Mouse (Mus musculus) gastrocnemius, postnatal 36 days (tissue): ENCODE results near the gene Slc4a5. TPM values are rescaled to one million over a fixed set of nuclear protein-coding genes. Genes with fewer than 3 reads are reported as not detected.

Source experiments
- DNase-seq, 2 experiments: peaks; one replicate each; pipeline ENCODE4 v3.0.0; 2022
- intact Hi-C: fragments of 180-260 bp; cut with DNase I; formaldehyde crosslinking; loops from one replicate; pipeline ENCODE4 v1.15.1; 2025
- total RNA-seq, 2 experiments: library from RNA; stranded (reverse); gene quantifications; 2 replicates each; pipeline ENCODE4 v1.2.3; 2021

The Slc4a5 gene
- total RNA-seq, 2 experiments from 2014 or later, result not detected

GRCm38 (mm10) chr6:83215002-83215666 is 4.5 kb upstream of the Slc4a5 start:
- intact Hi-C loops, result no loop called here
- peak in 1 of 2 experiments; percentile 46 for DNase-seq

- intact Hi-C loops, result no loop called here
- DNase-seq, result no peak
Observed at GRCm38 (mm10) chr6:83231486-83231885, 11.9 kb downstream of the Slc4a5 start.

GRCm38 (mm10) chr6:83233306-83233705 is 13.7 kb downstream of the Slc4a5 start:
- DNase-seq, result no peak
- intact Hi-C loops, result no loop called here

GRCm38 (mm10) chr6:83234280-83234741 is 14.7 kb downstream of the Slc4a5 start:
- intact Hi-C loops, result no loop called here
- DNase-seq, result no peak

GRCm38 (mm10) chr6:83237123-83237522 is 17.5 kb downstream of the Slc4a5 start:
- intact Hi-C loops, result no loop called here
- DNase-seq, result no peak

- DNase-seq, result no peak
- intact Hi-C loops, result no loop called here
Observed at GRCm38 (mm10) chr6:83244422-83245061, 24.9 kb downstream of the Slc4a5 start.

GRCm38 (mm10) chr6:83245134-83245533 is 25.5 kb downstream of the Slc4a5 start:
- intact Hi-C loops, result no loop called here
- DNase-seq, result peak in 1 of 2 experiments; percentile 17

GRCm38 (mm10) chr6:83245997-83246396 is 26.4 kb downstream of the Slc4a5 start:
- intact Hi-C loops, result no loop called here
- DNase-seq, result no peak

- intact Hi-C loops, result no loop called here
Observed at GRCm38 (mm10) chr6:83246750-83247149, 27.1 kb downstream of the Slc4a5 start.

GRCm38 (mm10) chr6:83247153-83247552 is 27.5 kb downstream of the Slc4a5 start:
- DNase-seq, result no peak
- intact Hi-C loops, result no loop called here

More at GRCm38 (mm10) chr6:83246750-83247149, 27.1 kb downstream of the Slc4a5 start:
- no peak for DNase-seq

- intact Hi-C loops, result no loop called here
- no peak for DNase-seq
Observed at GRCm38 (mm10) chr6:83254242-83254641, 34.6 kb downstream of the Slc4a5 start.

- DNase-seq, result no peak
- intact Hi-C loops, result no loop called here
Observed at GRCm38 (mm10) chr6:83264516-83264915, 44.9 kb downstream of the Slc4a5 start.

- no peak for DNase-seq
- intact Hi-C loops, result loop anchor here (5.0 kb wide), 1 partner anchor 103 kb away; no protein-coding TSS in a partner anchor
Observed at GRCm38 (mm10) chr6:83265253-83265652, 45.6 kb downstream of the Slc4a5 start.

GRCm38 (mm10) chr6:83265653-83266052 is 46.0 kb downstream of the Slc4a5 start:
- intact Hi-C loops, result loop anchor here (5.0 kb wide), 1 partner anchor 103 kb away; no protein-coding TSS in a partner anchor

GRCm38 (mm10) chr6:83267616-83268015 is 48.0 kb downstream of the Slc4a5 start:
- intact Hi-C loops, result loop anchor here (5.0 kb wide), 1 partner anchor 105 kb away; no protein-coding TSS in a partner anchor
- no peak for DNase-seq

More at GRCm38 (mm10) chr6:83265653-83266052, 46.0 kb downstream of the Slc4a5 start:
- no peak for DNase-seq

GRCm38 (mm10) chr6:83268144-83269010 is 48.7 kb downstream of the Slc4a5 start:
- intact Hi-C loops, result loop anchor here (5.0 kb wide), 1 partner anchor 106 kb away; no protein-coding TSS in a partner anchor
- peak; percentile 79 to 86 for DNase-seq

- intact Hi-C loops, result no loop called here
Observed at GRCm38 (mm10) chr6:83273733-83274132, 54.1 kb downstream of the Slc4a5 start.

GRCm38 (mm10) chr6:83277151-83277550 is 57.5 kb downstream of the Slc4a5 start:
- intact Hi-C loops, result loop anchor here (5.0 kb wide), 1 partner anchor 65 kb away; no protein-coding TSS in a partner anchor

More at GRCm38 (mm10) chr6:83273733-83274132, 54.1 kb downstream of the Slc4a5 start:
- DNase-seq, result no peak

GRCm38 (mm10) chr6:83278881-83279280 is 59.3 kb downstream of the Slc4a5 start:
- intact Hi-C loops, result loop anchor here (5.0 kb wide), 1 partner anchor 67 kb away; no protein-coding TSS in a partner anchor
- no peak for DNase-seq

More at GRCm38 (mm10) chr6:83277151-83277550, 57.5 kb downstream of the Slc4a5 start:
- no peak for DNase-seq

GRCm38 (mm10) chr6:83280256-83280955 is 60.8 kb downstream of the Slc4a5 start:
- DNase-seq, result no peak
- intact Hi-C loops, result no loop called here
